Mouse (Mus musculus) heart, adult 2 months (tissue): ENCODE results near the gene Cfap43.
A peak's percentile ranks its signal among the peaks of the same experiment; 100 is the strongest.

Source experiments
- CTCF ChIP-seq: fragments of 200-600 bp; IDR thresholded peaks from 2 replicates; pipeline ENCODE4 v1.8.1; 2022; ENCODE audit warnings: antibody characterized with exemption, mild to moderate bottlenecking, moderate library complexity
- EP300 ChIP-seq: fragments of 200-500 bp; IDR thresholded peaks from 2 replicates; pipeline ENCODE4 v1.6.1; 2011; ENCODE audit warnings: low read depth, low read length, control low read depth; ENCODE audit not compliant: insufficient read depth
- POLR2A ChIP-seq: fragments of 200-500 bp; IDR thresholded peaks from 2 replicates; pipeline ENCODE4 v1.6.1; 2011; ENCODE audit warnings: mild to moderate bottlenecking, low read depth, low read length, control low read depth; ENCODE audit not compliant: insufficient read depth

DNA sequence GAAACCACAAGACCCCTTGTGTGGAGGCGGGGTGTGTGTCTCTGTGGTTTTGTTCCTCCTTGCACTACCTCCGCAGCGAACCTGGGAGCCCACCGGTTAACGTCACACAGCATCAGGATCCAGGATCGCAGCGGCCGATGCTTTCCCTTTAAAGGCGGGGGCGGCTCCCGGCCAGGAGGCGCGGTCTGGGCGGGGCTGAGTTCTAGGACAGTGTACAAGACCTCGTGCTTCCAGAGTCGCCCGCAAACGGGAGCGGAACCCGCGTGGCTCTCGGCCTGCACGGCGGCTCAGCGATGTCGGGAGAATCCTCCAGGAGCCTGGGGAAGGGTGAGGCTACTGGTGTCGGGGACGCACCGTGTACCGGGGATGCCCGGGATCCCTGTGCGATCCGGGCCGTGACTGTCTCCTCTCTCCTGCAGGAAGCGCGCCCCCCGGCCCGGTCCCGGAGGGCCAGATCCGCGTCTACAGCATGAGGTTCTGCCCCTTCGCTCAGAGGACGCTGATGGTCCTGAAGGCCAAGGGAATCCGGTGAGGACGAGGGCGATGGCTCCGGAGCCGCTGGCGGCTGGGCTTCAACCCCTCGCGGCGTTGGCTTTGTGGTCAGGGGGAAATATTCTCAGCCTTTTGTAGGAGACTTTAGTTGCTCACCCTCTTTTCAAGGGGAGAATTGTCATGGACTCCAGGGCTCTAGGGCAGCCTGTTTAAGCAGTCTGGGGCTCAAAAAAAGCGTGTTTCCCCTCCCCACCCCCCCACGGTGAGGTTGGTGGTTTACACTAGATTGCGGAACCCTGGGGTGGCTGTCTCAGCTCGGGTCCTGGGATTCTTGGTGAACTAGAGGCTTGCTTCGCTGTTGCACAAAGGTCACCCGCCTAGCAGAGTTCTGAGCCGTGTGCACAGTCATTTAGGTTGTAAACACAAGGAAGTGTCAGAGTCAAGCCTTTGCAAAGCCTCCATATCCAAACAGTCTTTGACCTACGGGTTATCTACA lies 64.0 kb downstream of the Cfap43 start, which contains the start of gene Gsto1:
- TF ChIP-seq EP300 (0 out of 2 replicates have a peak, but pooled peaks have one; percentile 8), CTCF (no peak), POLR2A (peak; percentile 91)
